Mouse (Mus musculus) lung, embryonic 16.5 days (tissue): ENCODE results near the gene Pfdn5. TPM values are rescaled to one million over a fixed set of nuclear protein-coding genes. Genes with fewer than 3 reads are reported as not detected.

Experiments used
- ATAC-seq: fragments of 200-750 bp; cut with Nextera tagmentation; 2 replicates; pipeline ENCODE4 v1.8.0; 2017; ENCODE audit warnings: low read depth, mild to moderate bottlenecking, moderate library complexity
- H3K27ac ChIP-seq: fragments of 300-500 bp; sonication (generic); 2 replicates; pipeline ENCODE4 v1.5.1; 2014; ENCODE audit warnings: mild to moderate bottlenecking, control low read depth, low read length
- H3K27me3 ChIP-seq: fragments of 300-500 bp; sonication (generic); 2 replicates; pipeline ENCODE4 v1.6.1; 2014; ENCODE audit warnings: low read depth, low read length, mixed read lengths; ENCODE audit not compliant: control insufficient read depth, insufficient read depth
- H3K36me3 ChIP-seq: fragments of 300-500 bp; sonication (generic); 2 replicates; pipeline ENCODE4 v1.6.1; 2014; ENCODE audit warnings: low read length; ENCODE audit not compliant: control insufficient read depth, insufficient read depth
- H3K4me1 ChIP-seq: fragments of 300-500 bp; sonication (generic); replicated peaks from 2 replicates; pipeline ENCODE4 v1.6.1; 2014; ENCODE audit warnings: low read length, mixed read lengths; ENCODE audit not compliant: control insufficient read depth, insufficient read depth
- H3K4me2 ChIP-seq: fragments of 300-500 bp; sonication (generic); 2 replicates; pipeline ENCODE4 v1.6.1; 2014; ENCODE audit warnings: low read depth, low read length, control low read depth
- H3K4me3 ChIP-seq: fragments of 300-500 bp; sonication (generic); 2 replicates; pipeline ENCODE4 v1.5.1; 2014; ENCODE audit warnings: mild to moderate bottlenecking, low read length, control low read depth
- H3K9ac ChIP-seq: fragments of 300-500 bp; sonication (generic); 2 replicates; pipeline ENCODE4 v1.6.1; 2014; ENCODE audit warnings: low read length, control low read depth
- H3K9me3 ChIP-seq: fragments of 300-500 bp; sonication (generic); 2 replicates; pipeline ENCODE4 v1.6.1; 2016; ENCODE audit warnings: low read length; ENCODE audit not compliant: control insufficient read depth
- WGBS: fragments of 180-500 bp; shearing (Covaris S2); extraction: QIAGEN DNeasy Blood & Tissue Kit; methylation state at CpG from one replicate; pipeline ENCODE4 v1.1.7; 2014; 5-methylcytosine and 5-hydroxymethylcytosine counted together
- polyA plus RNA-seq: library from polyadenylated mRNA; unstranded; fragments of >200 nt; fragmentation: Nextera tagmentation; extraction: Ambion mirVana; gene quantifications from 2 replicates; pipeline ENCODE4 v1.2.1, GENCODE M21; 2015

Pfdn5 gene
- polyA plus RNA-seq, 1 experiment from 2014 or later, result 390 TPM

GRCm38 (mm10) chr15:102358126-102358525 lies 32.2 kb downstream of the Pfdn5 start:
- H3K27ac ChIP-seq, result no peak overlapping the region
- H3K36me3 ChIP-seq, result no peaks in the 10 kb centered on the region
- peak overlapping the region; percentile 47; the same call in 1 of the 2 replicates for H3K9ac ChIP-seq
- H3K27me3 ChIP-seq, result peaks cover 13% of the 10 kb centered on the region
- H3K9me3 ChIP-seq, result no peaks in the 10 kb centered on the region
- H3K4me1 ChIP-seq, result peaks cover 23% of the 10 kb centered on the region
- ATAC-seq, result no peak
- H3K4me3 ChIP-seq, result peak overlapping the region; percentile 11
- H3K4me2 ChIP-seq, result peak overlapping the region; percentile 46
- WGBS, result 4% methylated on average over 25 of the region's 25 CpGs

- Histone ChIP-seq H3K4me3 (no peak overlapping the region), H3K4me2 (peak overlapping the region; percentile 46; the same call in 1 of the 2 replicates), H3K36me3 (no peaks in the 10 kb centered on the region), H3K9me3 (no peaks in the 10 kb centered on the region), H3K27ac (no peak overlapping the region), H3K27me3 (peaks cover 13% of the 10 kb centered on the region), H3K9ac (no peak overlapping the region), H3K4me1 (peaks cover 23% of the 10 kb centered on the region)
- no peak for ATAC-seq
- 26% methylated on average over 5 of the region's 5 CpGs for WGBS
These were observed 32.9 kb downstream of the Pfdn5 start for GRCm38 (mm10) chr15:102358834-102359233.

DNA sequence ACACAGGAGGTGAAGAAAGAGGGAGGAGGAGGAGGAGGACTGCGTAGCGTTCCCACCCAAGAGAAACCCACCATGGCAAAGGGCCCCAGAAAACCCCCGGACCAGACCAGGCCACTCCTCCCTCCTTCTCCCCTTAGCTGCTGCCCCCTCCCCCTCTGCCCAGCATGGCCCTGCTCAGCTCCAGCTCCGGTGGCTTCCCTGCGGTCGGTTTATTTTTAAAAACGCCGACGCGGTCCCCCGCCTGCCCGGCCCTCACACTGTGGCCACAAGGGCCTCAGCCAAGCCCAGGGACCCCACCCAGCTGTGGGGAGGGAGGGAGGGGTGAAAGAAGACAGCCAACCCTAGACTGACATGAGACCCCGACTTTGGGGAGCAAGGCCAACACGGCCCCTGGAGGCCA lies 36.7 kb downstream of the Pfdn5 start:
- Histone ChIP-seq H3K36me3 (no peaks in the 10 kb centered on the region), H3K4me3 (peak overlapping the region; percentile 1; the same call in 1 of the 2 replicates), H3K9ac (peak overlapping the region; percentile 54), H3K27me3 (peaks cover 17% of the 10 kb centered on the region), H3K4me1 (peaks cover 18% of the 10 kb centered on the region), H3K4me2 (peak overlapping the region; percentile 42), H3K27ac (no peak overlapping the region), H3K9me3 (no peaks in the 10 kb centered on the region)
- WGBS, result 6% methylated on average over 14 of the region's 14 CpGs
- peak; percentile 60 for ATAC-seq

DNA sequence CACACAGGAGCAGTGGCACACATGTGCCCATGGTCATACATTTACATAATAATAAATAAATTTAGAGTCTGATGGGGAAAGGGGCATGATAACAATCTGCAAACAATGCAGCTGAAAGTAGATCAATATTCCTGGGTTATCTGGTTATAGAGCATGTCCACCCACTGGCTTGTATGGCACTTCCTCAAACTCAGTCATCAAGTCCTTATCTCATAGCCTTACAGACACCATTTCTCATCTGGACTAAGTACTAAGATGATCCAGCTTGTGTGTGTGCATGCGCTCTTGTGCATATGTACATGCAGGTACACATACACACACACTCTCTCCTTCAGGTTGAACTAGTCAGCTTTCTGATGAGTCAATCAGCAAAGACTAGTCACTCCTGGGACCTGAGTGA lies 38.8 kb downstream of the Pfdn5 start:
- no peak overlapping the region for H3K27ac ChIP-seq
- H3K4me2 ChIP-seq, result no peak overlapping the region
- ATAC-seq, result no peak
- H3K36me3 ChIP-seq, result no peaks in the 10 kb centered on the region
- peaks cover 3% of the 10 kb centered on the region for H3K4me1 ChIP-seq
- H3K9ac ChIP-seq, result no peak overlapping the region
- no peaks in the 10 kb centered on the region for H3K9me3 ChIP-seq
- 93% methylated on average over 1 of the region's 1 CpGs for WGBS
- H3K27me3 ChIP-seq, result peaks cover 7% of the 10 kb centered on the region; the same call in 1 of the 2 replicates
- no peak overlapping the region for H3K4me3 ChIP-seq

DNA sequence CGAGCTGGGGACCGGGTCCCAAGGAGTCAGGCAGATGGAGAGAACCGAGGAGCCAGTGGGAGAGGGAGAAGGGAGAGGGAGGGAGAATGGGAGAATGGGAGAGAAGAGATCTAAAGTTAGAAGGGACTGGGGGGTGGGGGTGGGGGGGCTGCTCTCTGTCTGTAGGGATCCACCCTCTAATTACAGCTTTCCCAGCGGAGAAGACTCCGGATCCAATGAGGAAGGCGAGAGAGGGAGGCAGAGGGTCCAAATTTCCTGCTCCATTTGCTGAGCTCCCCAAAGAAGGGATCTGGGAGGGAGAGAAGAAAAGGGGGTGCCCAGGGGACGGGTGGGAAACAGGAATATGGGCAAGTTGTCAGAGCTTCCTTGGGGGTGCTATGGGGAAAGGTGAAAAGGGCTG lies 40.3 kb downstream of the Pfdn5 start:
- H3K4me3 ChIP-seq, result peak overlapping the region; percentile 24

DNA sequence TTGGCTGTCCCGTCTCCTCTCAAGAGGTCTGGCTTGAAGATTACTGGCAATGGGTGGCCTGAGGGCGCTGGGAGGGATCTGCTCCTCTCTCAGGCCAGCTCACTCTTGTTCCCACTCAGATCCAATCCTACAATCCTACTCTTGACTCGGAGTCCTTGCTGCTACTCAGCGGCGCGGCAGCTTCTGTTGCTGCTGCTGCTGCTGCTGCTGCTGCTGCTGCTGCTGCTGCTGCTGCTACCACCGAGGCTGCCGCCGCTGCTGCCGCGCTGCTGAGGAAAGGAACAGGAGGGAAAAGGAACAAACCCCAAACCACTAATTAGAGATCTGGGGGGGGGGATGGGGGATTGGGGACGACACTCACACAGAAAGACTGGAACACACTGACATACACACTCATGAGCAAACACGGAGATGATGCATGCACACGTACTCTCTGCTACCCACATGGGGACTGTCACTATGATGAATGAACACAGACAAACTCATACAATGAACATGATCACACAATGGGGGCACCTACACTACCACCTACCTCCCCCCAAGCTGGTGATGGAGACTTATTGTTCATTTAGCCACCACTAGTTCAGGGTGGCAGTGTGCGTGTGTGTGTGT lies 40.9 kb downstream of the Pfdn5 start, which contains the start of gene Sp7:
Gene Sp7 (minus strand): TSS at position 450 of the 612 bp plus-strand sequence.
- H3K27me3 ChIP-seq, result peaks cover 11% of the 10 kb centered on the region; the same call in 1 of the 2 replicates
- H3K4me3 ChIP-seq, result peak within 1 kb of the TSS; percentile 24
- H3K9me3 ChIP-seq, result no peaks in the 10 kb centered on the region
- ATAC-seq, result no peak
- no peak within 1 kb of the TSS for H3K27ac ChIP-seq
- peaks cover 15% of the 10 kb centered on the region for H3K4me1 ChIP-seq
- 7% methylated on average over 15 of the region's 15 CpGs for WGBS
- H3K9ac ChIP-seq, result peak within 1 kb of the TSS; percentile 56
- peak within 1 kb of the TSS; percentile 51 for H3K4me2 ChIP-seq
- H3K36me3 ChIP-seq, result no peaks in the 10 kb centered on the region

More for the DNA sequence above, 40.3 kb downstream of the Pfdn5 start:
- no peak overlapping the region for H3K27ac ChIP-seq
- peak overlapping the region; percentile 56 for H3K9ac ChIP-seq
- H3K36me3 ChIP-seq, result no peaks in the 10 kb centered on the region
- no peak for ATAC-seq
- WGBS, result 8% methylated on average over 7 of the region's 7 CpGs
- H3K27me3 ChIP-seq, result peaks cover 11% of the 10 kb centered on the region; the same call in 1 of the 2 replicates
- peaks cover 15% of the 10 kb centered on the region for H3K4me1 ChIP-seq
- no peaks in the 10 kb centered on the region for H3K9me3 ChIP-seq
- peak overlapping the region; percentile 51 for H3K4me2 ChIP-seq

GRCm38 (mm10) chr15:102369972-102370371 lies 44.1 kb downstream of the Pfdn5 start:
- Histone ChIP-seq H3K4me3 (no peak overlapping the region), H3K27ac (no peak overlapping the region), H3K9ac (no peak overlapping the region; the same call in 1 of the 2 replicates), H3K27me3 (peaks cover 11% of the 10 kb centered on the region; the same call in 1 of the 2 replicates), H3K36me3 (no peaks in the 10 kb centered on the region), H3K4me2 (no peak overlapping the region; the same call in 1 of the 2 replicates), H3K9me3 (no peaks in the 10 kb centered on the region), H3K4me1 (peaks cover 15% of the 10 kb centered on the region)
- no peak for ATAC-seq
- 18% methylated on average over 13 of the region's 13 CpGs for WGBS

GRCm38 (mm10) chr15:102370727-102371126 lies 44.8 kb downstream of the Pfdn5 start:
- H3K4me3 ChIP-seq, result no peak overlapping the region
- ATAC-seq, result peak; percentile 55

DNA sequence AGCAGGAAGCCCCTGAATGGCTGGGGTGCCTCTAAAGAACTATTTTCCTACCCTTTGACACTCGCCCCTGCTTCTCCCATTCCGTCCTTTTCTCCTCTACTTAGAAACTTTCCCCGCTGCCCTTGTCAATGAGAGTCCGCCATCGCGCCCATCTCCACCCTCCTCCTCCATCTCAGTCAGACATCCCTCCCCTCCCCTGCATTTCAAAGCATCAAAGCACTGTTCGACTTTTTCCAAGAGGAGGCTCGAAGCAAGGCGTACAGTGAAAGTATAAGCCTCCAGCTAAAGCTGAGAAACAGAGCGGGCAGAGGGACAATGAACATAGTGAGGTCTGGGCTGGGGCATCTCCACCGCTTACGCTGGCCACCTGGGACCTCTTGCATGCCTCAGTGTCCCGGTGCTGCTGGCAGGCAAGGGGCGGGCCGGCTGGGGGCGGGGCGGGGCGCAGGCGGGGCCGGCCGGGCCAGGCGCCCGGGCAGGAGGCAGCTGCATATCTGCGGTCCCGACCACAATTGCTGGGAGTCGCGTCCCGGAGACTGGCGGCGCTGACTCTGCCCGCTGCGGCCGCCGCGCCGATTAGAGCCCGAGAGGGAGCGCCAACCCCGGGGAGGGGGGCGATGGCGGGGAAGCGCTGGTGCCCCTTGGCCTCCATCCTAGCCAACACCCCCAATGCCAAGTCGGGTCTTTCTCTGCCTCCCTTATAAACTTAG lies 50.7 kb downstream of the Pfdn5 start:
- H3K9me3 ChIP-seq, result no peaks in the 10 kb centered on the region
- peak; percentile 88 for ATAC-seq
- H3K4me3 ChIP-seq, result peak overlapping the region; percentile 71
- H3K9ac ChIP-seq, result peak overlapping the region; percentile 83
- H3K4me2 ChIP-seq, result peak overlapping the region; percentile 98
- no peaks in the 10 kb centered on the region for H3K27me3 ChIP-seq
- WGBS, result under 1% methylated on average over 31 of the region's 43 CpGs
- H3K4me1 ChIP-seq, result peaks cover 13% of the 10 kb centered on the region
- no peaks in the 10 kb centered on the region for H3K36me3 ChIP-seq
- H3K27ac ChIP-seq, result peak overlapping the region; percentile 65

More at GRCm38 (mm10) chr15:102370727-102371126, 44.8 kb downstream of the Pfdn5 start:
- Histone ChIP-seq H3K4me2 (peak overlapping the region; percentile 35), H3K36me3 (no peaks in the 10 kb centered on the region), H3K9me3 (no peaks in the 10 kb centered on the region), H3K27me3 (peaks cover 5% of the 10 kb centered on the region; the same call in 1 of the 2 replicates), H3K9ac (peak overlapping the region; percentile 60), H3K4me1 (peaks cover 15% of the 10 kb centered on the region), H3K27ac (no peak overlapping the region)
- WGBS, result 20% methylated on average over 10 of the region's 10 CpGs
